Mouse (Mus musculus) midbrain, embryonic 14.5 days (tissue): ENCODE measurements around the gene N4bp2. TPM values are rescaled to one million over a fixed set of nuclear protein-coding genes. Genes with fewer than 3 reads are reported as not detected.

Source experiments
- ATAC-seq: fragments of 200-750 bp; cut with Nextera tagmentation; 2 replicates; pipeline ENCODE4 v1.8.0; 2017; ENCODE audit warnings: moderate number of reproducible peaks, moderate library complexity; ENCODE audit not compliant: low FRiP score, low TSS enrichment
- DNase-seq: peaks from one replicate; pipeline ENCODE4 v3.0.0-alpha.2; 2015
- H3K27ac ChIP-seq: fragments of 300-500 bp; sonication (generic); replicated peaks from 2 replicates; pipeline ENCODE4 v1.5.1; 2014; ENCODE audit warnings: mild to moderate bottlenecking, low read depth, low read length, moderate library complexity
- H3K27me3 ChIP-seq: fragments of 300-500 bp; sonication (generic); 2 replicates; pipeline ENCODE4 v1.6.1; 2014; ENCODE audit warnings: low read length, control low read depth, mixed read lengths; ENCODE audit not compliant: control insufficient read depth, insufficient read depth
- H3K36me3 ChIP-seq: fragments of 300-500 bp; sonication (generic); 2 replicates; pipeline ENCODE4 v1.6.1; 2014; ENCODE audit warnings: low read length, control low read depth; ENCODE audit not compliant: control insufficient read depth, insufficient read depth
- H3K4me1 ChIP-seq: fragments of 300-500 bp; sonication (generic); 2 replicates; pipeline ENCODE4 v1.6.1; 2014; ENCODE audit warnings: mild to moderate bottlenecking, antibody characterized with exemption, low read length, control low read depth; ENCODE audit not compliant: control insufficient read depth, insufficient read depth
- H3K4me2 ChIP-seq: fragments of 300-500 bp; sonication (generic); 2 replicates; pipeline ENCODE4 v1.6.1; 2014; ENCODE audit warnings: mild to moderate bottlenecking, low read length, moderate library complexity
- H3K4me3 ChIP-seq: fragments of 300-500 bp; sonication (generic); replicated peaks from 2 replicates; pipeline ENCODE4 v1.5.1; 2014; ENCODE audit warnings: low read depth, low read length
- H3K9ac ChIP-seq: fragments of 300-500 bp; sonication (generic); replicated peaks from 2 replicates; pipeline ENCODE4 v1.6.1; 2014; ENCODE audit warnings: mild to moderate bottlenecking, low read length, moderate library complexity
- H3K9me3 ChIP-seq: fragments of 300-500 bp; sonication (generic); 2 replicates; pipeline ENCODE4 v1.6.1; 2016; ENCODE audit warnings: low read length, control low read depth, mixed read lengths; ENCODE audit not compliant: control insufficient read depth
- whole genome bisulfite sequencing: fragments of 180-500 bp; shearing (Covaris S2); extraction: QIAGEN DNeasy Blood & Tissue Kit; methylation state at CpG from one replicate; pipeline ENCODE4 v1.1.7; 2014; 5-methylcytosine and 5-hydroxymethylcytosine counted together
- polyA plus RNA-seq: library from polyadenylated mRNA; unstranded; fragments of >200 nt; fragmentation: Nextera tagmentation; extraction: Ambion mirVana; gene quantifications from 2 replicates; pipeline ENCODE4 v1.2.1, GENCODE M21; 2014

The N4bp2 gene
- polyA plus RNA-seq, 1 experiment from 2014 or later = 32.6 TPM

GRCm38 (mm10) chr5:65869660-65870059 lies 106.3 kb downstream of the N4bp2 start:
- Histone ChIP-seq H3K9ac (no peak overlapping the region), H3K27ac (no peak overlapping the region), H3K4me2 (no peak overlapping the region), H3K36me3 (no peaks in the 10 kb centered on the region), H3K9me3 (no peaks in the 10 kb centered on the region), H3K4me1 (no peaks in the 10 kb centered on the region), H3K27me3 (no peaks in the 10 kb centered on the region), H3K4me3 (no peak overlapping the region)
- DNase-seq = no peak
- WGBS = 91% methylated on average over 4 of the region's 4 CpGs
- no peak for ATAC-seq

- 92% methylated on average over 13 of the region's 13 CpGs for WGBS
- Histone ChIP-seq H3K27me3 (no peaks in the 10 kb centered on the region), H3K9me3 (no peaks in the 10 kb centered on the region), H3K4me2 (no peak overlapping the region), H3K36me3 (no peaks in the 10 kb centered on the region), H3K4me3 (no peak overlapping the region), H3K4me1 (no peaks in the 10 kb centered on the region), H3K27ac (no peak overlapping the region), H3K9ac (no peak overlapping the region)
- no peak for ATAC-seq
- DNase-seq = no peak
These were observed 108.1 kb downstream of the N4bp2 start for GRCm38 (mm10) chr5:65871276-65871875.

- Histone ChIP-seq H3K4me2 (no peak overlapping the region), H3K9me3 (no peaks in the 10 kb centered on the region), H3K27ac (no peak overlapping the region), H3K4me3 (no peak overlapping the region), H3K36me3 (no peaks in the 10 kb centered on the region), H3K27me3 (no peaks in the 10 kb centered on the region), H3K9ac (no peak overlapping the region), H3K4me1 (no peaks in the 10 kb centered on the region)
- WGBS = 83% methylated on average over 4 of the region's 4 CpGs
- ATAC-seq (no peak), DNase-seq (no peak)
These were observed 109.9 kb downstream of the N4bp2 start for GRCm38 (mm10) chr5:65873212-65873611.

- Histone ChIP-seq H3K9me3 (no peaks in the 10 kb centered on the region), H3K9ac (no peak overlapping the region), H3K4me3 (no peak overlapping the region), H3K36me3 (no peaks in the 10 kb centered on the region), H3K4me2 (no peak overlapping the region), H3K27me3 (no peaks in the 10 kb centered on the region), H3K4me1 (no peaks in the 10 kb centered on the region), H3K27ac (no peak overlapping the region)
- WGBS = 94% methylated on average over 7 of the region's 7 CpGs
- no peak for DNase-seq
- no peak for ATAC-seq
These were observed 111.9 kb downstream of the N4bp2 start for GRCm38 (mm10) chr5:65875269-65875668.

- DNase-seq = no peak
- Histone ChIP-seq H3K4me3 (no peak overlapping the region), H3K4me1 (no peaks in the 10 kb centered on the region), H3K27ac (no peak overlapping the region), H3K9me3 (no peaks in the 10 kb centered on the region), H3K27me3 (no peaks in the 10 kb centered on the region), H3K36me3 (no peaks in the 10 kb centered on the region), H3K9ac (no peak overlapping the region), H3K4me2 (no peak overlapping the region)
- WGBS = 68% methylated on average over 3 of the region's 3 CpGs
- ATAC-seq = no peak
These were observed 115.0 kb downstream of the N4bp2 start for GRCm38 (mm10) chr5:65878367-65878766.

Other genes starting within 250 kb of the N4bp2 start
- 196 and 212 TPM in 2 replicates for gene Smim14, start 226.3 kb upstream of the N4bp2 start, polyA plus RNA-seq
- gene Ube2k, start 226.3 kb upstream of the N4bp2 start, polyA plus RNA-seq = 155 and 182 TPM in 2 replicates
- 49.7 and 78.4 TPM in 2 replicates for gene Pds5a, start 65.2 kb upstream of the N4bp2 start, polyA plus RNA-seq
- 0.12 and 0.34 TPM in 2 replicates for gene Rhoh, start 97.7 kb downstream of the N4bp2 start, polyA plus RNA-seq
- not detected in 2 replicates for gene Chrna9, start 171.4 kb downstream of the N4bp2 start, polyA plus RNA-seq
- not detected in 2 replicates for gene 9130230L23Rik, start 240.8 kb downstream of the N4bp2 start, polyA plus RNA-seq